Mouse (Mus musculus): ENCODE measurements around the gene Syndig1. TPM values are rescaled to one million over a fixed set of nuclear protein-coding genes. Genes with fewer than 3 reads are reported as not detected.

Syndig1 gene
- polyA plus RNA-seq, 2 experiments, result 0.10 to 0.63 TPM

GRCm38 (mm10) chr2:149872496-149872895, 43.5 kb downstream of the Syndig1 start:
- no peak for TF ChIP-seq CTCF (IDR thresholded peaks at IDR 0.05; ENCODE audit: low read depth)
- no peak for TF ChIP-seq EP300 (IDR thresholded peaks at IDR 0.05; ENCODE audit: low read depth)
- Histone ChIP-seq H3K27ac (no peak overlapping the region), H3K27me3 (ENCODE audit: control insufficient read depth, insufficient read depth, low read length) (no peaks in the 10 kb centered on the region), H3K9me3 (ENCODE audit: control insufficient read depth, low read length) (no peaks in the 10 kb centered on the region), H3K4me2 (ENCODE audit: low read depth) (no peak overlapping the region), H3K4me3 (ENCODE audit: insufficient read depth in 1 of 2, low read depth in 2 of 2, low read length in 2 of 2) (no peak overlapping the region), H3K4me1 (replicated peaks; ENCODE audit: control insufficient read depth in 2 of 2, insufficient read depth in 2 of 2, low read length in 1 of 2) (no peaks in the 10 kb centered on the region), H3K36me3 (replicated peaks; ENCODE audit: control insufficient read depth, insufficient read depth, low read depth) (no peaks in the 10 kb centered on the region), H3K9ac (replicated peaks) (no peak overlapping the region)
- ATAC-seq (ENCODE audit: insufficient read depth), result no peak
- WGBS (ENCODE audit: insufficient replicate concordance), result 58% methylated on average over 4 of the region's 4 CpGs
- DNase-seq (ENCODE audit: low read depth in 3 of 3, low spot score in 3 of 3), result no peak

GRCm38 (mm10) chr2:149873346-149873745, 44.3 kb downstream of the Syndig1 start:
- no peaks in the 10 kb centered on the region for H3K4me1 ChIP-seq (replicated peaks; ENCODE audit: control insufficient read depth in 2 of 2, insufficient read depth in 2 of 2, low read length in 1 of 2)

GRCm38 (mm10) chr2:149877954-149878353, 48.9 kb downstream of the Syndig1 start:
- ATAC-seq (ENCODE audit: insufficient read depth) (no peak), DNase-seq (ENCODE audit: low read depth in 3 of 3, low spot score in 3 of 3) (no peak)
- Histone ChIP-seq H3K36me3 (replicated peaks; ENCODE audit: control insufficient read depth, insufficient read depth, low read depth) (no peaks in the 10 kb centered on the region), H3K9me3 (ENCODE audit: control insufficient read depth, low read length) (no peaks in the 10 kb centered on the region), H3K4me2 (ENCODE audit: low read depth) (no peak overlapping the region), H3K4me1 (replicated peaks; ENCODE audit: control insufficient read depth in 2 of 2, insufficient read depth in 2 of 2, low read length in 1 of 2) (no peaks in the 10 kb centered on the region), H3K4me3 (ENCODE audit: insufficient read depth in 1 of 2, low read depth in 2 of 2, low read length in 2 of 2) (no peak overlapping the region), H3K9ac (replicated peaks) (no peak overlapping the region), H3K27ac (no peak overlapping the region), H3K27me3 (ENCODE audit: control insufficient read depth, insufficient read depth, low read length) (no peaks in the 10 kb centered on the region)
- TF ChIP-seq CTCF (IDR thresholded peaks at IDR 0.05; ENCODE audit: low read depth), result no peak
- 29% methylated on average over 2 of the region's 2 CpGs for WGBS (ENCODE audit: insufficient replicate concordance)

More at GRCm38 (mm10) chr2:149873346-149873745, 44.3 kb downstream of the Syndig1 start:
- TF ChIP-seq CTCF (IDR thresholded peaks at IDR 0.05; ENCODE audit: low read depth), result no peak
- TF ChIP-seq EP300 (IDR thresholded peaks at IDR 0.05; ENCODE audit: low read depth), result no peak
- Histone ChIP-seq H3K4me3 (ENCODE audit: insufficient read depth in 1 of 2, low read depth in 2 of 2, low read length in 2 of 2) (no peak overlapping the region), H3K9me3 (ENCODE audit: control insufficient read depth, low read length) (no peaks in the 10 kb centered on the region), H3K9ac (replicated peaks) (no peak overlapping the region), H3K27ac (no peak overlapping the region), H3K4me2 (ENCODE audit: low read depth) (no peak overlapping the region), H3K27me3 (ENCODE audit: control insufficient read depth, insufficient read depth, low read length) (no peaks in the 10 kb centered on the region), H3K36me3 (replicated peaks; ENCODE audit: control insufficient read depth, insufficient read depth, low read depth) (no peaks in the 10 kb centered on the region)
- WGBS (ENCODE audit: insufficient replicate concordance), result 63% methylated on average over 3 of the region's 3 CpGs
- DNase-seq (ENCODE audit: low read depth in 3 of 3, low spot score in 3 of 3) (no peak), ATAC-seq (ENCODE audit: insufficient read depth) (no peak)

- Histone ChIP-seq H3K9me3 (ENCODE audit: control insufficient read depth, low read length) (no peaks in the 10 kb centered on the region), H3K27me3 (ENCODE audit: control insufficient read depth, insufficient read depth, low read length) (no peaks in the 10 kb centered on the region), H3K27ac (no peak overlapping the region), H3K4me2 (ENCODE audit: low read depth) (no peak overlapping the region), H3K4me3 (ENCODE audit: insufficient read depth in 1 of 2, low read depth in 2 of 2, low read length in 2 of 2) (no peak overlapping the region), H3K9ac (replicated peaks) (no peak overlapping the region), H3K4me1 (replicated peaks; ENCODE audit: control insufficient read depth in 2 of 2, insufficient read depth in 2 of 2, low read length in 1 of 2) (no peaks in the 10 kb centered on the region), H3K36me3 (replicated peaks; ENCODE audit: control insufficient read depth, insufficient read depth, low read depth) (no peaks in the 10 kb centered on the region)
- DNase-seq (ENCODE audit: low read depth in 3 of 3, low spot score in 3 of 3) (no peak), ATAC-seq (ENCODE audit: insufficient read depth) (no peak)
- TF ChIP-seq EP300 (IDR thresholded peaks at IDR 0.05; ENCODE audit: low read depth) (no peak), CTCF (IDR thresholded peaks at IDR 0.05; ENCODE audit: low read depth) (no peak)
Measured at GRCm38 (mm10) chr2:149887634-149888033, 58.6 kb downstream of the Syndig1 start.

- WGBS (ENCODE audit: insufficient replicate concordance), result 58% methylated on average over 2 of the region's 2 CpGs
- H3K27ac ChIP-seq, result no peak overlapping the region
- no peak overlapping the region for H3K9ac ChIP-seq (replicated peaks)
- H3K4me2 ChIP-seq (ENCODE audit: low read depth), result no peak overlapping the region
- no peaks in the 10 kb centered on the region for H3K27me3 ChIP-seq (ENCODE audit: control insufficient read depth, insufficient read depth, low read length)
- no peaks in the 10 kb centered on the region for H3K9me3 ChIP-seq (ENCODE audit: control insufficient read depth, low read length)
- no peaks in the 10 kb centered on the region for H3K4me1 ChIP-seq (replicated peaks; ENCODE audit: control insufficient read depth in 2 of 2, insufficient read depth in 2 of 2, low read length in 1 of 2)
- H3K36me3 ChIP-seq (replicated peaks; ENCODE audit: control insufficient read depth, insufficient read depth, low read depth), result no peaks in the 10 kb centered on the region
- H3K4me3 ChIP-seq (ENCODE audit: insufficient read depth in 1 of 2, low read depth in 2 of 2, low read length in 2 of 2), result no peak overlapping the region
- no peak for ATAC-seq (ENCODE audit: insufficient read depth)
- TF ChIP-seq CTCF (IDR thresholded peaks at IDR 0.05; ENCODE audit: low read depth) (no peak), EP300 (IDR thresholded peaks at IDR 0.05; ENCODE audit: low read depth) (no peak)
- no peak for DNase-seq (ENCODE audit: low read depth in 3 of 3, low spot score in 3 of 3)
Measured at GRCm38 (mm10) chr2:149891647-149892046, 62.6 kb downstream of the Syndig1 start.
